Mouse (Mus musculus): ENCODE results near the gene Cfap299.
"Not testable (repeated sequence)": the region's sequence is repeated elsewhere in the genome, so short reads cannot be mapped to it uniquely, and the experiment has no call there.

The Cfap299 gene

DNA sequence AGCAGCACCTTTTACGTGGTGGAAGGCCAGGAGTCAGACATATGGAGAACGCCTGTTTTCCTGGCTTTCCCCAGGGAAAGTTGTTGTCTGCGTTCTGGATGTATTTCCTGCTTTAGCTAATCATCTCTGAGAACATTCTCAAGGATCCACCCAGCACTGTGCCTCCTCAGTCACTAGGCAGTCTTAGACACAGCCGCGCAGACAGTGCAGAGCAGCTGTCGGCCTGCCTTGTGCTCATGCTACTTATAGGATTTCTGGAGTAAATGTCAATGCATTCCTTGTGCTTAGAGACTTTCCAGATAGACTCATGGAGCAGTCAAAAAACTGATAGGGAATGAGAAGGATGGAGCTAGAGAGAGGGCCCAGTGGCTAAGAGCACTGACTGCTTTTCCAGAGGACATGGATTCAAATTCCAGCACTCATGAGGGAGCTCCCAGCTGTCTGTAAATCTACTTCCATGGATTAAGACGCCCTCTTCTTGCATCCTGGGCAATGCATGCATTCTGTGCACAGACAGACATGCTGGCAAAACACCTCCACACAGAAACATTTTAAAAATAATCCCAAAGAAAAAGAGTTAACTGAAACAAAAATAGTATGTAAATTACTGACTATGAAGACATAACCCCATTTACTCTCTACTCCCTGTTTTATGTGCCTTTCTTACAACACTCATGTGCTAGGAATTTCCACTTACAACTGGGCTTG lies 193.3 kb downstream of the Cfap299 start:
- peak in 1 of 2 experiments; percentile 4 for DNase-seq (ENCODE audit: low spot score in 2 of 2)

DNA sequence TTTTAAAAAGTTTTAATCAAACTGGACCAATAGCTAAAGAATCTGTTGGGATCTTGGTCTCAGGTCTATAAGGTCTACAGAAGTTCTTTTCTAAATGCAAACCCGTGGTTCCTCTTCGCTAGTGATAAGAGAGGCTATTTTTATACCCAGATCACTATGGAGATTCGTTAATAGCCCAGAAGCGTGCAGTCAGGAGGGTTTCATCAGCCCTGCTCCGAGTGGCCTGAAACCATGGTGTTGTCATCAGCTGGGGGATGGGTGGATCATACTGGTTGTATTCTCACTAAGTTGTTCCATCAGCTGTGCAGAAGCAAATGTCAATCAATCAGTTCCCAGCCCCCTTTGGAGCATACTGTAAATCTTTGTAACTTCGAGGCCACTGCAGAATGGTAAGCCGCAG lies 193.9 kb downstream of the Cfap299 start:
- no peak for DNase-seq (ENCODE audit: low spot score in 2 of 2)

DNA sequence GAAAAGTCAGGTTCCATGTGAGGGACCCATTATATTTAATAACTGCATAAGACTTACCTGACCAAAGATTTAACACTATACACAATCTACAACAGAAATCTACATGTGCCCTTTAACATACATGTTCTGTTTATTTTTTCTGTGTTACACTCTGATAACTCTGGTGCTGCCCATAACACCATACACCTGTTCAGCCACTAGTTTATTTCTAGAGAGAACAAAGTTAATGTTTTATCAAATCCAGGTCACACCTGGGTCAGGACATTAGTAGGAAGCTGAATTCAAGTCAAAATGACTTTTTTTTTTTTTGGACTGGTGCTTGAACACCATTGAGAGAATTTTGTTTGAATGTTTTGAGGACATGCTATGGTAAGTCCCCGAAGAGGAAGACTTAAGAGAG lies 194.7 kb downstream of the Cfap299 start:
- no peak for DNase-seq (ENCODE audit: low spot score in 2 of 2)

DNA sequence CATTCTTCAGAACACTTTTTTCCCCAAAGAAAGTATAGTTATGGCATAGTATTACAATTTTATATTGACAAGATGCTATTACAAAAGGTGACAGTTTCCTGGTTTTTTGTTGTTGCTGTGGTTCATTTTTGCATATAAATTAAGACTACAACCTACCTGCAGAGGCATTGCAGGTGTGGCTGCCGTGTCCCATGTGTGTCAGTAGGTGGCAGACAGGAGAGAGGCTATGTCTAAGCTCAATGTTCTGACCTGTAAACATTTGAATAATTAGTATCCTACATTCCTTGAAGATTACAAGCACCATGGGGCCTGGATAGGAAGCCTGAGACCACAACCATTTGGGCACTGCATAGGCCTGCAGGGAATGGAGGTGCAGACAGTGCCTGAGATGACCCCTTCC lies 212.2 kb downstream of the Cfap299 start:
- no peak for DNase-seq (ENCODE audit: low spot score in 2 of 2)

DNA sequence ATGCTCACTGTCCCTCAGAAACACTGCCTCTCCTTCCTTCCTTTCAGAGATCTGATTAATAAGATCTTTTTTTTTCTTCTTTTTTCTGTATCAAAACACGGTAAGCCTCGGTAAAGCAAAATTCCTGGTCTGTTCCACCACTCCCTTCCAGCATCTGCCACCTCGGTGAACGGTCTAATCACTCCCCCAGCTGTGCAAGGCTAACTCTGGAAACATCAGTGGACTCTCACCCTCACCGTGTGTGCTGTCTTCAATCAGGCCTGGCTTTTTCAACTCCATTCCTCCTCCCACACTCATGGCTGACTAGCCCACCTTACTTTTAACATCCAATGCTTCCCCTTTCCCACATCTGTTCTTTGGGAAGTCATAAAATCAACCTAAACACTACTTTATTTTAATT lies 221.2 kb downstream of the Cfap299 start:
- no peak for DNase-seq (ENCODE audit: low spot score in 2 of 2)

DNA sequence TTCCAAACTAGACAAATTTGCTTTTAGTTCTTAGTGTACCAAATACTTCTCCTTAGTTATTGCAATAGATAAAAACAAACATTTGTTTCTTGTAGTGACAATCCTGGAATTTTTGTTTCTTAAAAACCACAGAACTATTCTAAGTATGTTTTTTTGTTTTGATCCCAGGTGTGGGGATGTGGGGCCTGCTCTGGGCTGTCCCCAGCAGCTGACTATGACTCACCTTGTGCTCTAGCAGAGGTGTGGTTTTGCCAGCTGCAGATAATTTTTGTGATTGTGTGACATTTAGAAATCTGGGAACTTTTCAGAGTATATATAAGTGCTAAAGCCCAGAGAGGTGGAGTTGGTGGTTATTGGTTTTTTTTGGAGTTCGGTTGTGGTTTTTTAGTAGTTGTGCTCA lies 221.8 kb downstream of the Cfap299 start:
- DNase-seq (ENCODE audit: low spot score in 2 of 2) = no peak

DNA sequence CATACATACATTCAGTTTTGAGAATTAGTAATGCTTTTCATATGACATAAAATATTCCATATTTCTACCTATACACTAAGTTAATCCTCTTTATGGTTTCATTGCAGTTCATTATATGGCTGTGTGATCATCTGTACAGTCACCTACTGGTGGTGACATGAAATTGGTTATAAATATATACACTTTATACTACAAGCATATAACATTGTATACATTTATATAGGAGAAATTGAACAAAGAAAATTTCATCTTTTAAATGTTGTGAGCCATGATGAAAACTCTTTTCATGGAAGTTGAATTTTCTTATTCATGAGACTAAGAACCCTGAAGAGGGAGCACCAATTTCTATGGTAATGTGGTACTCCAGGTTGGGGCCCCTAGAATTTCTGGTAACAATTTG lies 223.3 kb downstream of the Cfap299 start, which contains the start of gene Gm11111:
Gene Gm11111 (plus strand): TSS at position 301 of the 400 bp plus-strand sequence.
- no peak for DNase-seq (ENCODE audit: low spot score in 2 of 2)

DNA sequence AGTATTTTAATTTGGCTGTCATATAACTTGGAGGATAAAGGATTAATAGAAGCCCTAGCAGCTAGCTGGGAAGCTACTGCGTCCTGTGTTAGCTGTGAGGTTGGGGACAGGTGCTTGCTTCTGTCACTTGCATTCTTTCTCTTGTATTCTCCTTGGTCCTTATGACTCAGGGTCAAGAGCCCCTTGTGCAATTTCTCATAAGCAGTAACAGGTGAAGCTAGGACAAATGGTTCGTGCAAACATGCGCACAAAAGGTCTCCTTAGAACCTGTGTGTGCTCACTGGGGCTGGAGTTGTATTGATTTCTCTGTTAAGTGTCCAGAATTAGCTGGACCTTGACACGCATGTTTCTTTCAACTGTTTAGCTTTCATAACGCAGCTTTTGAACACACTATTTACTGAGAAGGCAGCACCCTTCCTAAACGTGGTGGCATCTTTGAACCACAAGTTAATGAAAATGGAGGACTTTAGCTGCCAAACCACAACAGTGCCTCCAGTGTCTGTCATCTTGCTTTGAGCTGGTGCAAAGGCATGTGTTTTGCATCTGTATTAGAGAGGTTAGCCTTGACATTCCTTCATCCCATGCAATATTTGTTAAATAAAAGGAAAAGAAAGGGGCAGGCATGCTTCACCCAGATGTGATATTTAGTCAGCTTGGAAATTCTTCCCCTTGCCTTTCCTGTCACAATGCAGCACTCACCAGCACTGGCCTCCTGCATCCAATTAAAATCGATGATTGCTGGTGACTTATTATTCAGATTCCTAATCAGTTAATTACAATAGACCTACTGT lies 223.9 kb downstream of the Cfap299 start:
- DNase-seq (ENCODE audit: low spot score in 2 of 2) = no peak

DNA sequence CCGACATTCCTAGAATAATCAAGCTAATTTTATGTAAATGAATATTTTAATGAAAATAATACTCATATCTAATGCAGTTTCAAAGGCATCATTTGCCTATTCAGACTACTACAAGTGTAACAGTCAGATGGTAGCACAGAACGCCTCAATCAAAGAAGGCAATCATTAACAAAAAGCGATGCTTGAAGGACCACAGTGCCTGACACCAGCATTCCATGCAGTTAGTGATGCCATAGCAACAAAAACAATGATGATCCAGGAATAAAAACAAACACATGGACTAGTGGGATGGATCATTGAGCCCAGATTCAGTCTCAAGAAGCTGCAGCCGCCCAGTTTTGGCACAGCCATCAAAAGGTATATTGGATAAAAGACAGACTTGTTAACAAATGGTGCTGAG lies 232.2 kb downstream of the Cfap299 start:
- no peak for DNase-seq (ENCODE audit: low spot score in 2 of 2)

DNA sequence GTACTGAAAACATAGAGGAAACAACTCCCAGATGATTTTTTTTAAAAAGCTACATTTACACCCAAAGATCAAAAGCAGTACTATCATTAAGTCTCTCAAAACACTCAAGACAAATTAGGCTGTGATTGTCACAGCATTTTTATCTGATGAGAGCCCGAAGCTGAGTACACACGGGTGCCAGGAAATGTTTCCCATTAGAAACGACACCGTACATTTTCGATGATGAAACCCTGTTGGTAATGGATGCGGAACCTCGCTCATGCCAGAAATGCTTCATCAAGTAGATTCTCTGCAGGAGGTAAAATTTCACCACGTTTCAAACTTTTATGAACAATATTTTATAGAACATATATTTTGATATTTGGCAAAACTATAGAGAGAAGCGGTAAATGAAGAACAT lies 233.7 kb downstream of the Cfap299 start:
- no peak for DNase-seq (ENCODE audit: low spot score in 2 of 2)

DNA sequence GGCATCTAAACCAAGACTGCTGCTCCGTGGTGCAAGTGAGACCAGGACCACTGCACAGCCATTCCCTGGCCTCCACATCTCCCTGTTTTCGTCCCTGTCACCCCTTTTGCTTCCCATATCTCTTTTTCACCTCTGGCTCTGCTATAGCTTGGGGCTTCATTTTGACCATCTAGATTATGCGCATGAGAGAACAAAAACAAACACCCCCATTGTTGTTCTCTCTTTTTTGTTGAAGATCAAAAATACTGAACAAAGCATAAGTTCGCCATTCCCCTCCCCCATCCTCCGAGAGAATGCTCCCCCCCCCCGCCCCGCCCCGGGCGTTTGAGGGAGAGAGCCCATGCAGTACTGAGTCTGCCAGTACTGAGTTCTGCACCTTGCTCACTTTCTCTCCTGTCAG lies 234.7 kb downstream of the Cfap299 start:
- DNase-seq (ENCODE audit: low spot score in 2 of 2) = no peak

DNA sequence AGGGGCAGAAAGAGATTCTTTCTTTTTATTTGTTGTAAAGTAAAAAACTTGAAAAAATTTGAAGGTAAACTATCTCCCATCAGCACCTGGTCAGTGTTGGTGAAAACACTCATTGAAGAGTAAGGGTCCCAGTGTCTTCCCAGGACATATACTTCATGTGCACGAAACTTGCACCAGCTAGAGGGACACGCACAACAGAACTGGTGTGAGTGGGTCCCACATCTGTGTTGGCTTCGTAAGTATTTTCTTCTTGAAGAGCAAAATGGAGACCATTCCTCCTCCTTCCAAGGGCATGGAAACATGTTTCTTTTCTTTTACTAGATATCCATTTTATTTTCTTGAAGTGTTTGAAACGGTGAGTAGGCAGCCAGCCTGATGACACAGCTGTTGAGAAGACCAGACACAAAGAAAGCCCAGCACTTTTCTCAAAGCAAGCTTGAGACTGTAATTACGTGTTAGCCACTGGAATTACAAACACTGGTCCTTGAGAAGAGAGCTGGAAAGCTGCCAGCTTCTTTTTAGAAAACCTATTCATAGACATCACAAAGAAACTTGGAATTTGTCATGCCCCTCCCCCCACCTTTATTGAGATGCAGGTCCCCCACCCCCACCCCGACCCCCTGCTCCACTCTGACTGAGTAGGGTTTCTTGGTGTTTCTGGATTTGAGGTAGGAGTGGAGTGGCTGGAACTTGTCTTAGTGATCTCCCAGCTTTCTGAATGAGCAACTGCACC lies 237.5 kb downstream of the Cfap299 start:
- no peak for DNase-seq (ENCODE audit: low spot score in 2 of 2)

DNA sequence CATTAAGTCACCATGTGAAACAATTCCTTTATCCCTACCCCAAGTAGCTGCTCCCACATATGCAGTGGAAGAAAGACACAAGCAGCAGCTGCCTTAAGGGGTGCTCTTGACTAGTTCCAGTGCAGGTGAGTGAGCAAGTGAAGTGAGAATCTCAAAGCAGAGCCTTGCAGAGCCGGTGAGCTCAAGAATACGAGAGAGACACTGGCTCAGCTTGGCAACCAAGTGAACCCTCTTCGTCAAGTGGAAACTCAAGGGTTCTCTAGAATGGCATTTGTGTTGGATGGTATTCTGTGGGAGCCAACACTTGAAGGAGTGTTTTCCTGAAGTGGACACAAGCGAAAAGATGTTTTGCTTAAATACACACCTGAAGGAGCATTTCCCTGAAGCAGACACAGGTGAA lies 239.4 kb downstream of the Cfap299 start:
- no peak for DNase-seq (ENCODE audit: low spot score in 2 of 2)

DNA sequence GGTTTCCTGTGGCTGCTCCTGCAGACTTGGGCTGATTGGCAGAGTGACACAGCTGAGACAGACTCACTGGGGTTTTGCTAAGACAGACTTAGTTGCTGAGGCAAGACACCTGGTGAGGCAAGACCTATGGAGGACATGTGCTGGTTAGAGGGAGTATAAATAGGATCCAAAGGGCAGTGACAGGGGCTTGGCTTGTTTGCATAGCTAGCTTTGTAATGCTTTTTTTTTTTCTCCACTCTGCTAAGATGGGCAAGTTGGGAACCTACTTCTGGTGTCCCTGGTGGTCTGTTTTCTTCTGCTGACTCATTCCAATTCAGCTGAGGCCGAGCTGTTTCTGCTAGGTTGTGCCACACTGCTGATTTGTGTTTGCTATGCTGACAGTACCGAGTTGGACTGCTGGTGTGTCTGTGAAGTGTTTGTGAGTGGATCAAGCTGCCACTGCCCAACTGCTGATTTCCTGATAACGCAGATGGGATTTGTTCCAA lies 240.0 kb downstream of the Cfap299 start:
- DNase-seq (ENCODE audit: low spot score in 2 of 2) = no peak

DNA sequence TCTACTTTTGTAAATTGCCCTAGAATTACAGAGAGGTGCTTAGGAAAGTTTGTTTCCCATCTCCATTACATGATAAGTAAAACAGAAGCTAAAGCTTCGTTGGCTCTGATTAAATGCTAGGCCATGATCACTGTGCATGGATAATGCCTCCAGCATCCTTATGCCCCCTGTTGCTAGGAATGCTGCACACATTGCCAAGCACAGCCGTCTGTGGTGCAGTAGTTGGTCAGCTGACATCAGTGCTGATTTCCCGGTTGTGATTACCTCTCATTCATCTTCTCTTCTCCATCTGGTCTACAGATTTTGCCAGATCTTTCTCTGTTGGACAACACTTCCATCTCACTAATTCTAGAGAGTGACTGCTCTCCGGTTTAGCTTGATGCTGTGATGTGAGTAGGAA lies 243.3 kb downstream of the Cfap299 start:
- DNase-seq (ENCODE audit: low spot score in 2 of 2) = no peak

DNA sequence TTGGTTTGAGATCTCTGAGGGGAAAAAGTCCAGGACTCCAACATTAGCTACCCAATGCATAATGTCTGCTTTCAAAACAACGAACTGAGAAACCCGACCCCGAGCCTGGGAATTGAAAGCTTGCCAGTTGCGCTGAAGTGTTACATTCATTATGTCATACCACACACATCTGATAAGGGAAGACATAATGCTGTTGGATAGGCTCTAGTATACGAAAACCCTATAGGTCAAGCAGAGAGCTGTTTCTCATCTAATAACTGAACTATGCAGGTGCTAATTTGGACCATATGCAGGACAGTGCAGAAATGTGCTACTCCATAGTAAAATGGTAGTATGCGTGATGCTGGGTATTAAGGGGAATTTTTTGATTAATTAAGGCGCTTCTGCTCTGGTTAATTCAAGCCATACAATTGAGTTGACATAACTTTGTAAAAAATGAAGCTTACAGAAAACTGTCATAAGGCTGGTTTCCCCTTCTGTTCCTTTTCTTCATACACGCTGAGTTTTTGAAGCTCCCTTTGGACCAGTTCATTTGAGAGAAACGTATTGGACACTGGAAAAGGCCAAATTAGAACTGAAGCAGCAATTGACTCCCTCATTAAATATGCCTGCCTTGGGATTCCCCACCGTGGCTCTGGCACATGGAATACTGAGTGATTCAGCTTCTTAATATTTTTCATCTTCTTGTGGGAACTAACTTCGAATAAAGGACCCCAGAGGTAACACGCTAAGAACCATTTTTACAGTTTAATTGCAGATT lies 245.8 kb downstream of the Cfap299 start:
- no peak for DNase-seq (ENCODE audit: low spot score in 2 of 2)

DNA sequence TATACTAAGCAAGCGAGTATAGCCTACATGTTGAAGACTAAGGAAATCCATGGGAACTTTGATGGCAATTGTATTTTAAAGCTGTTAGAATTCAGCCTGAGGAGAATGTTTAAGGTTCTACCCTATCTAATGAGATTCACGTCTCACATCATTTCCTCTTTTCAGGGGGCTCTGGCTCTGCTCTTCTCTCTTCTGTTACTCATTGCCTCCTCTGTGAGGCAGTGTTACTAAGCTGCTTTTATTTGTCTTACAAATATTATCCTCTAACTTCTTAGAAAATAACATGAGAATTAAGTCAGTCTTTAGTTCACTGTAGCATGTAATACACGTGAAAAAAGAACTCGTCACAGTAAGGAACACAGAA lies 246.3 kb downstream of the Cfap299 start:
- DNase-seq (ENCODE audit: low spot score in 2 of 2) = no peak

DNA sequence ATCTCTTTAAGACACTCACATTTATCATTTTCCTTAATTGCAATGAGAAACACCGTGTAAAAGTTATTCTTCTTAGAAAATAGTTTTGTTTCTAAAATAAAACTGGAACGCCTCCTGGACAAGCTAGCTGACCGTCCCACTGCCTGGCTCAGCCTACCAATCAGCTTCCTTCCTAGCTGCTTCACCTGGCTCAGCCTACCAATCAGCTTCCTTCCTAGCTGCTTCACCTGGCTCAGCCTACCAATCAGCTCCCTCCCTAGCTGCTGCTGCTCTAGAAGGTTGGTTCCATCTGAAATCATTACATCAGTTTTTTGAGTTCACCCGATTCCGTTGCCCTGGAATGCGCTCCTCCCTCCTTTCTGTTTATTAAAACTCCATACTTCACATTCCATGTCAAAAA lies 247.4 kb downstream of the Cfap299 start:
- DNase-seq (ENCODE audit: low spot score in 2 of 2) = not testable (repeated sequence)

DNA sequence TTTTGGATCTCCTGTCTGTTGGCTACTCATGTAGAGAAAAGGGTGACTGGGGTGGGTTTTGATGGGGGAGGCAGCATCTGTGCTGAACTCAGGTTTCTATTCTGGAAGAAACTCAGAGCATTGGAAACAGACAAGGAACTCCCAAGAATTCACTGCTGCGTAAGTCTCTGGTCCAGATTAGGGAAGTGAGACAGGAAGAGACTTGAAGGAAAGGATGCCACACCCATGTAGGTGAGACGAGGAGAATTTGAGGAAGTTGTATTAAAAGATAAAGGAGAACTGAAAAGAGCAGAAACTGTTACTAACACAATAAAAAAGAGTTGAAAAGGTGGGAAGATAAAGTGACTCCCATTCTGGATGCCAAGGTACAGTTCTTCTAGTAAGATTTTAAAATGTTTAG lies 249.3 kb downstream of the Cfap299 start:
- DNase-seq (ENCODE audit: low spot score in 2 of 2) = no peak

DNA sequence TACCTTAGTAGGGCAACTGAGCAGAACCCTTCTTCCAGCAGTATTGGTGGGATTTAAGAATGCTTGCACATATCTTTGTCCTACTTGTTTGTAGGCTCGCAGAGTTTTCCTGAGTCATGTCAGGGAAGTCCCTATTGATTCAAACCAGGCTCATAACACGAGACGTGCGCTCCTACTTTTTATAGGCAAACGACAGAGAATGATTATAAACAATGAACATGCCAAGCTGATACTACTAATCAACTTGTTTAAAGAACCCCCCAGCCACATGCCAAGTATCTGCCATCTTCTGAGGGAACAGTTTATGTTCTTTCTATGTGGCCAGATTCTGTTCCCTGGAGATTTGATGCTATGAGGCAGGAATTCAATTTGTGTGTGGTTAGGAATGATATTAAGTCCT lies 251.7 kb downstream of the Cfap299 start:
- no peak for DNase-seq (ENCODE audit: low spot score in 2 of 2)

DNA sequence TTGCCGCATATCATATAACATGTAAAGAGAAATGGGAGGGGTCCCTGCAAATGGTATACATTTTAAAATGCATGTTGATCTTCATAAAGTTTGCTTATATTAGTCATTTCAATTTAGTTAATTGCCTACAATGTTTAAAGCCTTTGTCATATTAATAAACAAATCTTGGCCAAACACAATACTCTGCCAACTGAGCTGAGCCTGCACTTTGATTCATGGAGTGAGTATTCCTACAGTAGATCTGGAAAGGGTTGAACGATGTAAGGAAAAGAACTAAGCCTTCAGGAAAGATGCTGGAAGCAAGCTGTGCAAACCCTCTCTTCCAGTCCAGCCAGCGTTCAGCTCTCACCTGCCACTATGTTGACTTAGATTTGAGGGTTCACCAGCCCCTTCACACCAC lies 252.9 kb downstream of the Cfap299 start:
- DNase-seq (ENCODE audit: low spot score in 2 of 2) = no peak

DNA sequence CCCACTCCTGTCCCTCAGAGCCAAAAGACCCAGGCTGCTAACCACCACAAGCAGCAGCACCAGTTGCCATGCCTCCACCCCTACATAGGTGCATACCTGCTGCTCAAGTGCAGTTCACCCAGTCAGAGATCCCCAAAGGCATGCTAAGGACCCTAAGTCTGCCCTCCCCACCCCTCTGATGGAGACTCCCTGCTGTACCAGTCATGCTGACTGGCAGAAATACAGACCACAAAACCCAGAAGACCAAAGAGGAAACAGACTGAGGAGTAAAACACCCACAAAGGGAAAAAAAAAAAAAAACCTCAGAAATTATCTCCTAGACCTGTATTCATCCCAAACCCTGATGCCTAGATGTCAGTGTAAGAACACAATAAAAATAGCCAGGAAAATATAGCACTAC lies 256.8 kb downstream of the Cfap299 start:
- DNase-seq (ENCODE audit: low spot score in 2 of 2) = no peak

Data from right cerebral cortex, postnatal 36 days (tissue).